Mouse (Mus musculus) heart, embryonic 13.5 days (tissue): Measurements from ENCODE around the gene Cactin. TPM values are rescaled to one million over a fixed set of nuclear protein-coding genes. Genes with fewer than 3 reads are reported as not detected.

ENCODE experiments used
- ATAC-seq: fragments of 200-750 bp; cut with Nextera tagmentation; 2 replicates; pipeline ENCODE4 v1.8.0; 2017; ENCODE audit warnings: moderate TSS enrichment; ENCODE audit not compliant: insufficient number of reproducible peaks, low FRiP score, low TSS enrichment; ENCODE audit errors: extremely low read depth
- H3K27ac ChIP-seq: fragments of 300-500 bp; sonication (generic); replicated peaks from 2 replicates; pipeline ENCODE4 v1.5.1; 2015; ENCODE audit warnings: moderate library complexity, mild to moderate bottlenecking, inconsistent platforms
- H3K27me3 ChIP-seq: fragments of 300-500 bp; sonication (generic); replicated peaks from 2 replicates; pipeline ENCODE4 v1.6.1; 2015; ENCODE audit warnings: mild to moderate bottlenecking, inconsistent platforms
- H3K36me3 ChIP-seq: fragments of 300-500 bp; sonication (generic); 2 replicates; pipeline ENCODE4 v1.6.1; 2015; ENCODE audit warnings: mild to moderate bottlenecking, inconsistent platforms
- H3K4me1 ChIP-seq: fragments of 300-500 bp; sonication (generic); 2 replicates; pipeline ENCODE4 v1.6.1; 2015; ENCODE audit warnings: inconsistent platforms
- H3K4me2 ChIP-seq: fragments of 300-500 bp; sonication (generic); 2 replicates; pipeline ENCODE4 v1.6.1; 2015; ENCODE audit warnings: inconsistent platforms, mild to moderate bottlenecking, moderate library complexity
- H3K4me3 ChIP-seq: fragments of 300-500 bp; sonication (generic); 2 replicates; pipeline ENCODE4 v1.5.1; 2015; ENCODE audit warnings: moderate library complexity, mild to moderate bottlenecking, inconsistent platforms
- H3K9ac ChIP-seq: fragments of 300-500 bp; sonication (generic); 2 replicates; pipeline ENCODE4 v1.6.1; 2015; ENCODE audit warnings: inconsistent platforms, mild to moderate bottlenecking, moderate library complexity
- H3K9me3 ChIP-seq: fragments of 300-500 bp; sonication (generic); 2 replicates; pipeline ENCODE4 v1.6.1; 2016; ENCODE audit warnings: inconsistent platforms
- WGBS: fragments of 180-500 bp; shearing (Covaris S2); methylation state at CpG from one replicate; pipeline ENCODE4 v1.1.7; 2015; ENCODE audit warnings: mixed read lengths; 5-methylcytosine and 5-hydroxymethylcytosine counted together
- polyA plus RNA-seq: library from polyadenylated mRNA; unstranded; fragments of >200 nt; fragmentation: Nextera tagmentation; extraction: Ambion mirVana; gene quantifications from 2 replicates; pipeline ENCODE4 v1.2.1, GENCODE M21; 2015

The Cactin gene
- polyA plus RNA-seq, 1 experiment from 2014 or later: 28.2 TPM

GRCm38 (mm10) chr10:81306837-81307682 lies 13.8 kb upstream of the Cactin start:
- 90% methylated on average over 21 of the region's 21 CpGs for WGBS
- peaks cover 66% of the 10 kb centered on the region for H3K36me3 ChIP-seq
- no peak overlapping the region for H3K9ac ChIP-seq

GRCm38 (mm10) chr10:81309571-81309970 lies 11.3 kb upstream of the Cactin start:
- Histone ChIP-seq H3K4me2 (no peak overlapping the region), H3K36me3 (peaks cover 91% of the 10 kb centered on the region), H3K4me3 (no peak overlapping the region), H3K9me3 (no peaks in the 10 kb centered on the region), H3K27me3 (no peaks in the 10 kb centered on the region), H3K4me1 (peaks cover 6% of the 10 kb centered on the region), H3K9ac (no peak overlapping the region), H3K27ac (no peak overlapping the region)
- 89% methylated on average over 5 of the region's 5 CpGs for WGBS
- no peak for ATAC-seq

More at GRCm38 (mm10) chr10:81306837-81307682, 13.8 kb upstream of the Cactin start:
- Histone ChIP-seq H3K4me2 (no peak overlapping the region), H3K27ac (no peak overlapping the region), H3K27me3 (no peaks in the 10 kb centered on the region), H3K9me3 (no peaks in the 10 kb centered on the region), H3K4me3 (no peak overlapping the region), H3K4me1 (peaks cover 32% of the 10 kb centered on the region)
- no peak for ATAC-seq

- H3K27me3 ChIP-seq: no peaks in the 10 kb centered on the region
- no peak overlapping the region for H3K27ac ChIP-seq
- 93% methylated on average over 13 of the region's 13 CpGs for WGBS
- H3K9ac ChIP-seq: no peak overlapping the region
- H3K36me3 ChIP-seq: peaks cover 90% of the 10 kb centered on the region
- ATAC-seq: no peak
- H3K4me2 ChIP-seq: no peak overlapping the region
- peaks cover 25% of the 10 kb centered on the region for H3K4me1 ChIP-seq
- H3K9me3 ChIP-seq: no peaks in the 10 kb centered on the region
- no peak overlapping the region for H3K4me3 ChIP-seq
These were observed 7.3 kb upstream of the Cactin start for GRCm38 (mm10) chr10:81313581-81313980.

GRCm38 (mm10) chr10:81314201-81314600 lies 6.7 kb upstream of the Cactin start:
- 81% methylated on average over 7 of the region's 7 CpGs for WGBS
- Histone ChIP-seq H3K9ac (no peak overlapping the region), H3K27ac (no peak overlapping the region), H3K4me2 (no peak overlapping the region), H3K9me3 (no peaks in the 10 kb centered on the region), H3K27me3 (no peaks in the 10 kb centered on the region), H3K4me1 (peaks cover 32% of the 10 kb centered on the region), H3K36me3 (peaks cover 87% of the 10 kb centered on the region), H3K4me3 (no peak overlapping the region)
- ATAC-seq: no peak

- Histone ChIP-seq H3K4me1 (peaks cover 39% of the 10 kb centered on the region), H3K36me3 (peaks cover 73% of the 10 kb centered on the region)
- no peak for ATAC-seq
These were observed 5.3 kb upstream of the Cactin start for GRCm38 (mm10) chr10:81315587-81315986.

GRCm38 (mm10) chr10:81316338-81317060 lies 4.4 kb upstream of the Cactin start:
- H3K27me3 ChIP-seq: no peaks in the 10 kb centered on the region
- peaks cover 64% of the 10 kb centered on the region for H3K36me3 ChIP-seq
- H3K27ac ChIP-seq: 0 out of 2 replicates have a peak overlapping the region, but pooled peaks have one; percentile 29
- peak overlapping the region; percentile 64 for H3K4me2 ChIP-seq
- peaks cover 40% of the 10 kb centered on the region for H3K4me1 ChIP-seq
- WGBS: 40% methylated on average over 16 of the region's 16 CpGs
- H3K9ac ChIP-seq: peak overlapping the region; percentile 76
- no peak for ATAC-seq
- H3K9me3 ChIP-seq: no peaks in the 10 kb centered on the region
- peak overlapping the region; percentile 34 for H3K4me3 ChIP-seq

More at GRCm38 (mm10) chr10:81315587-81315986, 5.3 kb upstream of the Cactin start:
- Histone ChIP-seq H3K9me3 (no peaks in the 10 kb centered on the region), H3K4me3 (no peak overlapping the region), H3K27ac (no peak overlapping the region), H3K27me3 (no peaks in the 10 kb centered on the region), H3K9ac (no peak overlapping the region), H3K4me2 (no peak overlapping the region)
- WGBS: 87% methylated on average over 16 of the region's 16 CpGs

- Histone ChIP-seq H3K27me3 (no peaks in the 10 kb centered on the region), H3K9me3 (no peaks in the 10 kb centered on the region), H3K36me3 (peaks cover 58% of the 10 kb centered on the region), H3K4me2 (peak overlapping the region; percentile 64), H3K4me3 (peak overlapping the region; percentile 34), H3K9ac (peak overlapping the region; percentile 76), H3K27ac (no peak overlapping the region; the same call in 1 of the 2 replicates), H3K4me1 (peaks cover 47% of the 10 kb centered on the region)
- 11% methylated on average over 20 of the region's 20 CpGs for WGBS
- no peak for ATAC-seq
These were observed 3.6 kb upstream of the Cactin start for GRCm38 (mm10) chr10:81317273-81317672.

GRCm38 (mm10) chr10:81318589-81319329 lies 2.1 kb upstream of the Cactin start:
- H3K27ac ChIP-seq: peak overlapping the region; percentile 89; the same call in 1 of the 2 replicates

GRCm38 (mm10) chr10:81319330-81319699 lies 1.6 kb upstream of the Cactin start:
- WGBS: 32% methylated on average over 8 of the region's 8 CpGs
- peaks cover 52% of the 10 kb centered on the region for H3K4me1 ChIP-seq

More at GRCm38 (mm10) chr10:81318589-81319329, 2.1 kb upstream of the Cactin start:
- 87% methylated on average over 13 of the region's 13 CpGs for WGBS
- H3K9me3 ChIP-seq: no peaks in the 10 kb centered on the region
- peak overlapping the region; percentile 94 for H3K4me2 ChIP-seq
- no peak for ATAC-seq
- peaks cover 58% of the 10 kb centered on the region for H3K36me3 ChIP-seq
- H3K27me3 ChIP-seq: no peaks in the 10 kb centered on the region
- H3K4me3 ChIP-seq: peak overlapping the region; percentile 99
- peak overlapping the region; percentile 82 for H3K9ac ChIP-seq
- H3K4me1 ChIP-seq: peaks cover 52% of the 10 kb centered on the region

GRCm38 (mm10) chr10:81319741-81320549 lies 958 bp upstream of the Cactin start:
- ATAC-seq: peak; percentile 74
- WGBS: 2% methylated on average over 38 of the region's 38 CpGs
- Histone ChIP-seq H3K4me3 (peak overlapping the region; percentile 99), H3K36me3 (peaks cover 58% of the 10 kb centered on the region), H3K4me1 (peaks cover 52% of the 10 kb centered on the region), H3K27me3 (no peaks in the 10 kb centered on the region), H3K4me2 (peak overlapping the region; percentile 94), H3K9me3 (no peaks in the 10 kb centered on the region), H3K9ac (peak overlapping the region; percentile 82), H3K27ac (peak overlapping the region; percentile 89)

More at GRCm38 (mm10) chr10:81319330-81319699, 1.6 kb upstream of the Cactin start:
- no peaks in the 10 kb centered on the region for H3K27me3 ChIP-seq
- H3K9ac ChIP-seq: peak overlapping the region; percentile 82
- H3K9me3 ChIP-seq: no peaks in the 10 kb centered on the region
- ATAC-seq: no peak
- peaks cover 58% of the 10 kb centered on the region for H3K36me3 ChIP-seq
- H3K27ac ChIP-seq: peak overlapping the region; percentile 89
- H3K4me3 ChIP-seq: peak overlapping the region; percentile 99
- H3K4me2 ChIP-seq: peak overlapping the region; percentile 94
